Mouse (Mus musculus) embryonic fibroblast, embryonic 13.5 days (primary cell): Measurements from ENCODE around the gene Gm42791.

Experiments used
- CTCF ChIP-seq: IDR thresholded peaks from 2 replicates; pipeline ENCODE4 v1.5.1; 2011; ENCODE audit warnings: mild to moderate bottlenecking, control low read depth, low read length, moderate library complexity, borderline replicate concordance; ENCODE audit not compliant: insufficient read depth
- POLR2A ChIP-seq: IDR thresholded peaks from 2 replicates; pipeline ENCODE4 v1.6.1; 2011; ENCODE audit warnings: low read depth, mild to moderate bottlenecking, control low read depth, low read length, moderate library complexity

DNA sequence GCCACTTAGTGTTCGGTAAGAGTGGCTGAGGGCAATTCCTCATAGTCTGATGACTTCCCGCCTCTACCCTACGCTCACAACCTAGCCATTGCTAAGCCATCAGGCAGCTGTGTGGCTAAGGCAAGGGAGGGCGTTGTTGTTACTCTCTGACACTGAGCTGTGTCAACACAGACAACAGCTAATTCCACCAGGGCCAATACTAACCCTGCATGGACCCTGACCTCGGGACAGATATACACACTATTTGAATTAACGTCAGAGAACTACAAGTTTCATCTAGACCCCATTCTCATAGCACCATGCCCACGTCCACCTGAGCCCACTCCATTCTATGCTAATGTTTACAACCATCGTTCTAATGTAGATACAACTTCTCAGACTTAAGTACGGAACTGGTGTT, 70.9 kb downstream of the Gm42791 start:
- TF ChIP-seq CTCF, result no peak
- TF ChIP-seq POLR2A, result no peak
